Mouse (Mus musculus): ENCODE measurements around the gene Brwd1.

DNA sequence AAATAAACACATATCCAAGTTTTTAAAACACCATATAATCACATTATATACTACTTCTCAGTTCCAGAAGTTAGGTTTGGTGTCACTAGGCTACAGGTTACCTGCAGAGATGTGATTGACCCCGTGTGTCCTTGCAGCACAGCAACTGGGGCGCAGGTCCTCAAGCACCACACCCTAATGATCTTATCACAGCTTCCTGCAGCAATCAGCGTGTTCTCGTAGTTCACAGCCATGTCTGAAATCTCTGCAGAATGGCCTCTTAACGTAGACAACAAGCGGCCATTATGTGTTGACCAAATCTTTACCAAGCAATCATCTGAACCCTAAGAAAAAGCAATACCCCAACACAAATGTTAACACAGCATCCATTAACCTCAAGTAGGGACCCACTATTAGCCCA is 17.7 kb downstream of the Brwd1 start:
- TF ChIP-seq TAL1 (IDR thresholded peaks at IDR 0.05; ENCODE audit: low read length) (no peak), GATA1 (IDR thresholded peaks at IDR 0.05; ENCODE audit: low read length) (no peak)
